Mouse (Mus musculus): ENCODE results near the gene Pcgf1. TPM values are rescaled to one million over a fixed set of nuclear protein-coding genes. Genes with fewer than 3 reads are reported as not detected.

Pcgf1 gene
- polyA plus RNA-seq (2015; fragmentation: Nextera tagmentation; extraction: Ambion mirVana) = 31.7 and 32.5 TPM in 2 replicates

- under 1% methylated on average over 54 of the region's 54 CpGs for WGBS
- ATAC-seq (ENCODE audit: low read depth) = peak; percentile 67
- Histone ChIP-seq H3K4me1 (replicated peaks; ENCODE audit: control insufficient read depth, insufficient read depth, low read length) (peaks cover 8% of the 10 kb centered on the region), H3K36me3 (ENCODE audit: control insufficient read depth, insufficient read depth, low read length) (peaks cover 8% of the 10 kb centered on the region), H3K27me3 (ENCODE audit: control insufficient read depth, insufficient read depth, low read depth, low read length) (peaks cover 33% of the 10 kb centered on the region), H3K9ac (ENCODE audit: low read length) (peak within 1 kb of the TSS; percentile 89), H3K4me3 (ENCODE audit: low read length) (peak within 1 kb of the TSS; percentile 85), H3K9me3 (ENCODE audit: control insufficient read depth, low read length) (no peaks in the 10 kb centered on the region), H3K4me2 (ENCODE audit: low read depth, low read length) (peak within 1 kb of the TSS; percentile 98), H3K27ac (ENCODE audit: low read length) (peak within 1 kb of the TSS; percentile 88)
Observed at GRCm38 (mm10) chr6:83077630-83078323, at the start of gene Pcgf1. TSS of gene Pcgf1 (plus strand) at chr6:83077869.

DNA sequence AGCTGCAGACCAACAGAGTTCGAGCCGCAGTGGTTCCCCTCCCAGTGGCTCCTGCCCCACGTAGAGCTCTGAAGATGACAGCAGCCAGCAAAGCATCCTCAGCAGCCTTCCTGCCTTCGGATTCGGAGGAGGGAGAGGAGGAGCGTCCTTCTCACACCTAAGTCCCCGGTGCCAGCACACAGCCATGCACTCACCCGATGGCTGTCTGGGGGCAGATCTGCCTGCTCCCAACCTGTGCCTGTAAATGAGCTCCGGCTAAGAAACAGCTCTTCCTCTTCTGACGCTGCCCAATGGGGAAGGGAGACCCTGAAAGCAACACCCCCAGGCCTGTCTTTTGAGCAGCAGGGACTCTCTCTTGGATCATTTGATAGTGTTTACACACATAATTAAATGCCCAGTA, 47.9 kb upstream of the Pcgf1 start:
- no peaks in the 10 kb centered on the region for H3K27me3 ChIP-seq (ENCODE audit: control insufficient read depth, insufficient read depth, low read depth, low read length)
- 41% methylated on average over 10 of the region's 10 CpGs for WGBS
- no peak overlapping the region for H3K9ac ChIP-seq (ENCODE audit: low read length)
- ATAC-seq (ENCODE audit: low read depth) = no peak
- H3K27ac ChIP-seq (ENCODE audit: low read length) = no peak overlapping the region
- no peaks in the 10 kb centered on the region for H3K9me3 ChIP-seq (ENCODE audit: control insufficient read depth, low read length)
- no peak overlapping the region for H3K4me3 ChIP-seq (ENCODE audit: low read length)
- H3K4me1 ChIP-seq (replicated peaks; ENCODE audit: control insufficient read depth, insufficient read depth, low read length) = peaks cover 22% of the 10 kb centered on the region
- H3K4me2 ChIP-seq (ENCODE audit: low read depth, low read length) = no peak overlapping the region
- no peaks in the 10 kb centered on the region for H3K36me3 ChIP-seq (ENCODE audit: control insufficient read depth, insufficient read depth, low read length)

DNA sequence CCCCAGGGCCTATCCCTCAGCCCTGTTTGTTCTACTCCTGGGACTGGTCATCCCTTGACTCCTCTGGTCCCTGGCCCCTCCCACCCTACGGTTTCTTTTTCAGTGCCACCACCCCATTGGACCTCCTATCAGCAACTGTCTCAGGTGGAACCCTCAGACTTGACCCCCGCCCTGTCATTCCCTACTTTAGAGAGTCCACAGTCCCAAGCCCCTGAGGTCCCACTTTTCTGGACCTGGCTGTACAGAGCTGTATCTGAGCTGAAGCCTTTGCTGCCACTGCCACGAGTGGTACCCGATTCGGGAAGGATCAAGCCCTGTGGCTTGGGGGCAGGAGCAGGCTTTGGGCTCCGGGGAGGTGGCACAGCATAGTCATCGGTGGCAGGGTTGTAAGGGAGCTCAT, 46.6 kb upstream of the Pcgf1 start:
- WGBS = 71% methylated on average over 7 of the region's 7 CpGs
- H3K9me3 ChIP-seq (ENCODE audit: control insufficient read depth, low read length) = no peaks in the 10 kb centered on the region
- H3K27ac ChIP-seq (ENCODE audit: low read length) = no peak overlapping the region
- H3K4me1 ChIP-seq (replicated peaks; ENCODE audit: control insufficient read depth, insufficient read depth, low read length) = peaks cover 30% of the 10 kb centered on the region
- H3K9ac ChIP-seq (ENCODE audit: low read length) = no peak overlapping the region
- H3K4me2 ChIP-seq (ENCODE audit: low read depth, low read length) = no peak overlapping the region
- no peaks in the 10 kb centered on the region for H3K36me3 ChIP-seq (ENCODE audit: control insufficient read depth, insufficient read depth, low read length)
- no peak overlapping the region for H3K4me3 ChIP-seq (ENCODE audit: low read length)
- no peaks in the 10 kb centered on the region for H3K27me3 ChIP-seq (ENCODE audit: control insufficient read depth, insufficient read depth, low read depth, low read length)
- ATAC-seq (ENCODE audit: low read depth) = no peak

DNA sequence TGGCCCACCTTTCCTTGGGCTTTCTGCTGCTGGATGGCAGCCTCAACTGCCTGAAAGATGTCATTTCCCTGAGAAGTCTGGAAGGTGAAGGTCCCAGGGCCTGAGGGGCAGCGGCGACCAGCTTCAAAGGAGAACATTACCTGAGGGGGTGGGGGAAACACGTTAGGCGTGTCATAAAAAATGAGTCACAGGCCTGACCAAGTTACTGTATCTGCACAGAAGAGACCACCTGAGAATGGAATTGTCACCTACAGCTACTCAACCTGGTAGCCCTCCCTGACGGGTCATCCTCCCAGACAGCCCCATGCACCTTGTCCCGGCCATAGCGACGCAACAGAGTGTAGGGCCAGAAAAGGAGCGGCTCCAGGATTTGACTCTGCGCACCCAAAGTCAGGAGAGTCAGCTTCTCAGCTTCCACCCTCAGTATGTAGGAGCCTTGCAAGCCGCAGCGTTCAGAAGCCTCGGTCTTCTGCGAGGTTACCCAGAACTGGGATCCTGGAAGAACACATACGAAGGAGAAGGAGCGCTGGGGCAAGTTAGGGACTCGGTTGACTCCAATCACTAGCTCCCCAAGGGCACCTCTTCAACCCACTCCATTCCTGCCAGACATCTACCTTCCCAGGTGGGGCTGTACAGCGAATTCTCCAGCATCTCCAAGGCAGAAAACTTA, 45.6 kb upstream of the Pcgf1 start:
- Histone ChIP-seq H3K27me3 (ENCODE audit: control insufficient read depth, insufficient read depth, low read depth, low read length) (no peaks in the 10 kb centered on the region), H3K9me3 (ENCODE audit: control insufficient read depth, low read length) (no peaks in the 10 kb centered on the region), H3K36me3 (ENCODE audit: control insufficient read depth, insufficient read depth, low read length) (no peaks in the 10 kb centered on the region), H3K4me3 (ENCODE audit: low read length) (peak overlapping the region; percentile 75), H3K9ac (ENCODE audit: low read length) (peak overlapping the region; percentile 76), H3K4me1 (replicated peaks; ENCODE audit: control insufficient read depth, insufficient read depth, low read length) (peaks cover 32% of the 10 kb centered on the region), H3K4me2 (ENCODE audit: low read depth, low read length) (peak overlapping the region; percentile 91), H3K27ac (ENCODE audit: low read length) (no peak overlapping the region)
- no peak for ATAC-seq (ENCODE audit: low read depth)
- WGBS = 43% methylated on average over 18 of the region's 18 CpGs

GRCm38 (mm10) chr6:83032769-83033191, 44.9 kb upstream of the Pcgf1 start:
- H3K27me3 ChIP-seq (ENCODE audit: control insufficient read depth, insufficient read depth, low read depth, low read length) = no peaks in the 10 kb centered on the region
- peak overlapping the region; percentile 91 for H3K4me2 ChIP-seq (ENCODE audit: low read depth, low read length)
- 0% methylated on average over 31 of the region's 31 CpGs for WGBS
- peak; percentile 35 for ATAC-seq (ENCODE audit: low read depth)
- H3K4me3 ChIP-seq (ENCODE audit: low read length) = peak overlapping the region; percentile 75
- H3K27ac ChIP-seq (ENCODE audit: low read length) = peak overlapping the region; percentile 93
- H3K4me1 ChIP-seq (replicated peaks; ENCODE audit: control insufficient read depth, insufficient read depth, low read length) = peaks cover 29% of the 10 kb centered on the region
- no peaks in the 10 kb centered on the region for H3K36me3 ChIP-seq (ENCODE audit: control insufficient read depth, insufficient read depth, low read length)
- H3K9me3 ChIP-seq (ENCODE audit: control insufficient read depth, low read length) = no peaks in the 10 kb centered on the region
- H3K9ac ChIP-seq (ENCODE audit: low read length) = peak overlapping the region; percentile 76

- H3K4me2 ChIP-seq (ENCODE audit: low read depth, low read length) = peak within 1 kb of the TSS; percentile 91
- peak; percentile 91 for ATAC-seq (ENCODE audit: low read depth)
- peaks cover 28% of the 10 kb centered on the region for H3K4me1 ChIP-seq (replicated peaks; ENCODE audit: control insufficient read depth, insufficient read depth, low read length)
- H3K27me3 ChIP-seq (ENCODE audit: control insufficient read depth, insufficient read depth, low read depth, low read length) = no peaks in the 10 kb centered on the region
- under 1% methylated on average over 51 of the region's 51 CpGs for WGBS
- H3K36me3 ChIP-seq (ENCODE audit: control insufficient read depth, insufficient read depth, low read length) = no peaks in the 10 kb centered on the region
- H3K9ac ChIP-seq (ENCODE audit: low read length) = peak within 1 kb of the TSS; percentile 76
- H3K9me3 ChIP-seq (ENCODE audit: control insufficient read depth, low read length) = no peaks in the 10 kb centered on the region
- peak within 1 kb of the TSS; percentile 75 for H3K4me3 ChIP-seq (ENCODE audit: low read length)
- H3K27ac ChIP-seq (ENCODE audit: low read length) = peak within 1 kb of the TSS; percentile 93
Observed at GRCm38 (mm10) chr6:83033249-83034185, 44.2 kb upstream of the Pcgf1 start, which contains the start of the genes Dok1 and Loxl3. TSS of gene Dok1 (minus strand) at chr6:83033471. TSS of gene Loxl3 (plus strand) at chr6:83034173.

DNA sequence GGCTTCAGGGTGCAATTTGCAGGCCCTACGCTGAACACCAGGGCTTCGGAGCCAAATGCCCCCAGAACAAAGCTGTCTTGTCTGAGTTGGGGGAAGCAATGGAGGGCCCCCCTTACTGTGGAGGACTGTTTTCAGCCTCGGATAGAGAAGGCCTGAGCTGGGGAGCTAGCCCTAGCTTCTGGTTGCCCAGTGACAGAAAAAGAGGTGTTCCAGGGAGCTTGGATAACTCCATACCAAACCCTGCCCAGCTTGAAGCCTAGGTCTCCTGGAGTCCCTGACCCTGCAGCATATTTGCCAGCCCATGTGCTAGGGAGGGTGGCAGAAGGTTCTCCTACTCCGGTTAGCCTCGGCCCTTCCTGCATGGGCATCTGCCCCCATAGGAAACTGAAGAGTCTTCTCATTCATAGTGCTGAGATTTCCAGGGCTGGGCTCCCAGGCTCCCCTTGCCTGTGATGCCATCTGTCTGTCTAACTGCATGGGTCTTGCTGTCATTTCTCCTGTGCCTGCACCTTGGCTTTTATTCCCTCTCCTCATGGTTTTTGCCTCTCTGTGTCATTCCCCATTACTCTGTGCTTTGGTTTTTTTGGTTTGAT, 43.1 kb upstream of the Pcgf1 start:
- 13% methylated on average over 5 of the region's 5 CpGs for WGBS
- ATAC-seq (ENCODE audit: low read depth) = no peak
- H3K9ac ChIP-seq (ENCODE audit: low read length) = peak overlapping the region; percentile 76

GRCm38 (mm10) chr6:83037188-83037587, 40.5 kb upstream of the Pcgf1 start:
- H3K4me2 ChIP-seq (ENCODE audit: low read depth, low read length) = no peak overlapping the region

More for the DNA sequence above, 43.1 kb upstream of the Pcgf1 start:
- Histone ChIP-seq H3K4me1 (replicated peaks; ENCODE audit: control insufficient read depth, insufficient read depth, low read length) (peaks cover 31% of the 10 kb centered on the region), H3K9me3 (ENCODE audit: control insufficient read depth, low read length) (no peaks in the 10 kb centered on the region), H3K36me3 (ENCODE audit: control insufficient read depth, insufficient read depth, low read length) (no peaks in the 10 kb centered on the region), H3K27me3 (ENCODE audit: control insufficient read depth, insufficient read depth, low read depth, low read length) (no peaks in the 10 kb centered on the region), H3K4me2 (ENCODE audit: low read depth, low read length) (peak overlapping the region; percentile 91), H3K4me3 (ENCODE audit: low read length) (peak overlapping the region; percentile 75), H3K27ac (ENCODE audit: low read length) (peak overlapping the region; percentile 93)

More at GRCm38 (mm10) chr6:83037188-83037587, 40.5 kb upstream of the Pcgf1 start:
- no peak for ATAC-seq (ENCODE audit: low read depth)
- no peak overlapping the region for H3K9ac ChIP-seq (ENCODE audit: low read length)
- no peaks in the 10 kb centered on the region for H3K27me3 ChIP-seq (ENCODE audit: control insufficient read depth, insufficient read depth, low read depth, low read length)
- peaks cover 26% of the 10 kb centered on the region for H3K4me1 ChIP-seq (replicated peaks; ENCODE audit: control insufficient read depth, insufficient read depth, low read length)
- H3K4me3 ChIP-seq (ENCODE audit: low read length) = no peak overlapping the region
- 46% methylated on average over 8 of the region's 8 CpGs for WGBS
- H3K27ac ChIP-seq (ENCODE audit: low read length) = no peak overlapping the region
- no peaks in the 10 kb centered on the region for H3K9me3 ChIP-seq (ENCODE audit: control insufficient read depth, low read length)
- H3K36me3 ChIP-seq (ENCODE audit: control insufficient read depth, insufficient read depth, low read length) = no peaks in the 10 kb centered on the region

Measured in lung, embryonic 16.5 days (tissue).